Mouse (Mus musculus) ovary, postnatal 10 days (tissue): ENCODE data around the gene Sh2b2.
"Not testable (repeated sequence)": the region's sequence is repeated elsewhere in the genome, so short reads cannot be mapped to it uniquely, and the experiment has no call there.

ENCODE experiments used
- DNase-seq: peaks from one replicate; pipeline ENCODE4 v3.0.0; 2022; ENCODE audit warnings: low spot score

The Sh2b2 gene

GRCm38 (mm10) chr5:136240381-136240780 is 6.0 kb downstream of the Sh2b2 start:
- no peak for DNase-seq

- DNase-seq, result no peak
Observed at GRCm38 (mm10) chr5:136237607-136238006, 8.7 kb downstream of the Sh2b2 start.

- DNase-seq, result no peak
Observed at GRCm38 (mm10) chr5:136236611-136237010, 9.7 kb downstream of the Sh2b2 start.

- DNase-seq, result no peak
Observed at GRCm38 (mm10) chr5:136230348-136231035, 15.9 kb downstream of the Sh2b2 start.

- no peak for DNase-seq
Observed at GRCm38 (mm10) chr5:136226246-136226876, 20.0 kb downstream of the Sh2b2 start.

GRCm38 (mm10) chr5:136218585-136218984 is 27.8 kb downstream of the Sh2b2 start:
- DNase-seq, result no peak

- DNase-seq, result no peak
Observed at GRCm38 (mm10) chr5:136217932-136218381, 28.4 kb downstream of the Sh2b2 start.

GRCm38 (mm10) chr5:136217004-136217665 is 29.2 kb downstream of the Sh2b2 start:
- DNase-seq, result no peak

GRCm38 (mm10) chr5:136215958-136216357 is 30.4 kb downstream of the Sh2b2 start:
- no peak for DNase-seq

- DNase-seq, result no peak
Observed at GRCm38 (mm10) chr5:136215211-136215610, 31.1 kb downstream of the Sh2b2 start.

- no peak for DNase-seq
Observed at GRCm38 (mm10) chr5:136213716-136214115, 32.6 kb downstream of the Sh2b2 start.

- DNase-seq, result no peak
Observed at GRCm38 (mm10) chr5:136212716-136213115, 33.6 kb downstream of the Sh2b2 start.

GRCm38 (mm10) chr5:136211341-136212102 is 34.8 kb downstream of the Sh2b2 start:
- not testable (repeated sequence) for DNase-seq

- no peak for DNase-seq
Observed at GRCm38 (mm10) chr5:136210549-136210948, 35.8 kb downstream of the Sh2b2 start.

GRCm38 (mm10) chr5:136201832-136202231 is 44.5 kb downstream of the Sh2b2 start:
- peak; percentile 15 for DNase-seq

GRCm38 (mm10) chr5:136199526-136199925 is 46.8 kb downstream of the Sh2b2 start:
- DNase-seq, result no peak

GRCm38 (mm10) chr5:136198474-136199391 is 47.6 kb downstream of the Sh2b2 start, which contains the start of gene Prkrip1:
Prkrip1 (minus strand) TSS chr5:136198963.
- peak; percentile 91 for DNase-seq

- no peak for DNase-seq
Observed at GRCm38 (mm10) chr5:136191870-136192269, 54.5 kb downstream of the Sh2b2 start.

GRCm38 (mm10) chr5:136186723-136187122 is 59.6 kb downstream of the Sh2b2 start:
- no peak for DNase-seq

GRCm38 (mm10) chr5:136183766-136184165 is 62.6 kb downstream of the Sh2b2 start:
- no peak for DNase-seq

GRCm38 (mm10) chr5:136182830-136183229 is 63.5 kb downstream of the Sh2b2 start:
- no peak for DNase-seq
